Mouse (Mus musculus) neural tube, embryonic 15.5 days (tissue): Measurements from ENCODE around the gene Creb3l4. TPM values are rescaled to one million over a fixed set of nuclear protein-coding genes. Genes with fewer than 3 reads are reported as not detected.

Source experiments
- ATAC-seq: fragments of 200-750 bp; cut with Nextera tagmentation; 2 replicates; pipeline ENCODE4 v1.8.0; 2017; ENCODE audit warnings: mild to moderate bottlenecking, moderate TSS enrichment, moderate library complexity; ENCODE audit not compliant: low FRiP score
- H3K27ac ChIP-seq: fragments of 300-500 bp; sonication (generic); replicated peaks from 2 replicates; pipeline ENCODE4 v1.5.1; 2015; ENCODE audit warnings: mild to moderate bottlenecking, inconsistent platforms
- H3K27me3 ChIP-seq: fragments of 300-500 bp; sonication (generic); replicated peaks from 2 replicates; pipeline ENCODE4 v1.6.1; 2015; ENCODE audit warnings: inconsistent platforms
- H3K36me3 ChIP-seq: fragments of 300-500 bp; sonication (generic); 2 replicates; pipeline ENCODE4 v1.6.1; 2015; ENCODE audit warnings: inconsistent platforms
- H3K4me1 ChIP-seq: fragments of 300-500 bp; sonication (generic); 2 replicates; pipeline ENCODE4 v1.6.1; 2015; ENCODE audit warnings: inconsistent platforms
- H3K4me2 ChIP-seq: fragments of 300-500 bp; sonication (generic); 2 replicates; pipeline ENCODE4 v1.6.1; 2015; ENCODE audit warnings: inconsistent platforms, mild to moderate bottlenecking, moderate library complexity
- H3K4me3 ChIP-seq: fragments of 300-500 bp; sonication (generic); replicated peaks from 2 replicates; pipeline ENCODE4 v1.5.1; 2015; ENCODE audit warnings: mild to moderate bottlenecking, inconsistent platforms
- H3K9ac ChIP-seq: fragments of 300-500 bp; sonication (generic); replicated peaks from 2 replicates; pipeline ENCODE4 v1.6.1; 2015; ENCODE audit warnings: mild to moderate bottlenecking, inconsistent platforms
- H3K9me3 ChIP-seq: fragments of 300-500 bp; sonication (generic); replicated peaks from 2 replicates; pipeline ENCODE4 v1.6.1; 2016; ENCODE audit warnings: inconsistent platforms
- WGBS: fragments of 180-500 bp; shearing (Covaris S2); methylation state at CpG from one replicate; pipeline ENCODE4 v1.1.7; 2015; ENCODE audit warnings: mixed read lengths; 5-methylcytosine and 5-hydroxymethylcytosine counted together
- microRNA-seq: library from miRNA; unstranded; fragments of <30 nt; microRNA quantifications from one replicate; pipeline ENCODE4, GENCODE M21; 2017
- polyA plus RNA-seq: library from polyadenylated mRNA; unstranded; fragments of >200 nt; fragmentation: Nextera tagmentation; extraction: Ambion mirVana; gene quantifications from 2 replicates; pipeline ENCODE4 v1.2.1, GENCODE M21; 2015

Gene Creb3l4
- polyA plus RNA-seq, 1 experiment from 2014 or later: 0.82 TPM

GRCm38 (mm10) chr3:90208662-90209061 lies 34.6 kb downstream of the Creb3l4 start:
- H3K27ac ChIP-seq: no peak overlapping the region
- no peaks in the 10 kb centered on the region for H3K9me3 ChIP-seq
- 90% methylated on average over 2 of the region's 2 CpGs for WGBS
- H3K27me3 ChIP-seq: no peaks in the 10 kb centered on the region
- H3K4me1 ChIP-seq: peaks cover 26% of the 10 kb centered on the region
- no peak overlapping the region for H3K4me2 ChIP-seq
- no peak for ATAC-seq
- no peak overlapping the region for H3K9ac ChIP-seq
- H3K36me3 ChIP-seq: peaks cover 43% of the 10 kb centered on the region
- H3K4me3 ChIP-seq: no peak overlapping the region

GRCm38 (mm10) chr3:90204582-90204981 lies 38.7 kb downstream of the Creb3l4 start:
- Histone ChIP-seq H3K4me2 (no peak overlapping the region), H3K4me1 (peaks cover 3% of the 10 kb centered on the region; the same call in 1 of the 2 replicates), H3K27ac (no peak overlapping the region), H3K36me3 (peaks cover 21% of the 10 kb centered on the region), H3K9me3 (no peaks in the 10 kb centered on the region), H3K9ac (no peak overlapping the region), H3K4me3 (no peak overlapping the region), H3K27me3 (no peaks in the 10 kb centered on the region)
- no peak for ATAC-seq
- 97% methylated on average over 2 of the region's 2 CpGs for WGBS

- Histone ChIP-seq H3K9me3 (no peaks in the 10 kb centered on the region), H3K4me2 (no peak overlapping the region), H3K36me3 (peaks cover 11% of the 10 kb centered on the region), H3K4me1 (no peaks in the 10 kb centered on the region), H3K4me3 (no peak overlapping the region), H3K9ac (no peak overlapping the region), H3K27me3 (no peaks in the 10 kb centered on the region), H3K27ac (no peak overlapping the region)
- 80% methylated on average over 5 of the region's 5 CpGs for WGBS
- no peak for ATAC-seq
These were observed 39.7 kb downstream of the Creb3l4 start for GRCm38 (mm10) chr3:90203619-90204018.

- ATAC-seq: no peak
- no peak overlapping the region for H3K27ac ChIP-seq
- no peak overlapping the region for H3K4me3 ChIP-seq
- 61% methylated on average over 1 of the region's 1 CpGs for WGBS
- H3K27me3 ChIP-seq: no peaks in the 10 kb centered on the region
- no peak overlapping the region for H3K9ac ChIP-seq
- no peaks in the 10 kb centered on the region for H3K4me1 ChIP-seq
- H3K36me3 ChIP-seq: peaks cover 4% of the 10 kb centered on the region
- no peaks in the 10 kb centered on the region for H3K9me3 ChIP-seq
- no peak overlapping the region for H3K4me2 ChIP-seq
These were observed 40.4 kb downstream of the Creb3l4 start for GRCm38 (mm10) chr3:90202884-90203283.

GRCm38 (mm10) chr3:90197548-90197947 lies 45.8 kb downstream of the Creb3l4 start:
- Histone ChIP-seq H3K4me1 (no peaks in the 10 kb centered on the region), H3K27me3 (no peaks in the 10 kb centered on the region), H3K9ac (no peak overlapping the region), H3K27ac (no peak overlapping the region), H3K36me3 (no peaks in the 10 kb centered on the region), H3K4me2 (no peak overlapping the region), H3K4me3 (no peak overlapping the region), H3K9me3 (no peaks in the 10 kb centered on the region)
- no peak for ATAC-seq
- WGBS: 90% methylated on average over 1 of the region's 1 CpGs

- ATAC-seq: no peak
- H3K36me3 ChIP-seq: no peaks in the 10 kb centered on the region
- no peaks in the 10 kb centered on the region for H3K27me3 ChIP-seq
- H3K4me1 ChIP-seq: no peaks in the 10 kb centered on the region
- H3K4me2 ChIP-seq: no peak overlapping the region
- no peak overlapping the region for H3K27ac ChIP-seq
- no peak overlapping the region for H3K4me3 ChIP-seq
- H3K9me3 ChIP-seq: no peaks in the 10 kb centered on the region
- H3K9ac ChIP-seq: no peak overlapping the region
- 71% methylated on average over 1 of the region's 1 CpGs for WGBS
These were observed 47.7 kb downstream of the Creb3l4 start for GRCm38 (mm10) chr3:90195644-90196043.

- H3K9me3 ChIP-seq: no peaks in the 10 kb centered on the region
- no peaks in the 10 kb centered on the region for H3K36me3 ChIP-seq
- no peak overlapping the region for H3K9ac ChIP-seq
- H3K4me2 ChIP-seq: no peak overlapping the region
- no peak overlapping the region for H3K27ac ChIP-seq
- no peaks in the 10 kb centered on the region for H3K27me3 ChIP-seq
- WGBS: 50% methylated on average over 4 of the region's 4 CpGs
- H3K4me3 ChIP-seq: no peak overlapping the region
- ATAC-seq: no peak
- H3K4me1 ChIP-seq: no peaks in the 10 kb centered on the region
These were observed 48.6 kb downstream of the Creb3l4 start for GRCm38 (mm10) chr3:90194759-90195158.

GRCm38 (mm10) chr3:90190859-90191510 lies 52.3 kb downstream of the Creb3l4 start:
- H3K9me3 ChIP-seq: no peaks in the 10 kb centered on the region
- no peak overlapping the region for H3K4me3 ChIP-seq
- H3K27me3 ChIP-seq: no peaks in the 10 kb centered on the region
- no peak overlapping the region for H3K4me2 ChIP-seq
- no peak overlapping the region for H3K9ac ChIP-seq
- no peak for ATAC-seq
- no peak overlapping the region for H3K27ac ChIP-seq
- no peaks in the 10 kb centered on the region for H3K4me1 ChIP-seq
- no peaks in the 10 kb centered on the region for H3K36me3 ChIP-seq
- 78% methylated on average over 11 of the region's 11 CpGs for WGBS

Small RNA genes lying within 50 kb of the gene (microRNA-seq; reads per million reads assigned to microRNA genes)
- gene Mir7012: not detected

Other genes starting within 250 kb of the Creb3l4 start
- 105 and 114 TPM in 2 replicates for gene Hax1, start 244.7 kb downstream of the Creb3l4 start, polyA plus RNA-seq
- 204 and 206 TPM in 2 replicates for gene 4933434E20Rik, start 191.9 kb downstream of the Creb3l4 start, polyA plus RNA-seq
- gene Ubap2l, start 190.9 kb downstream of the Creb3l4 start, polyA plus RNA-seq: 122 and 129 TPM in 2 replicates
- gene Tpm3, start 170.9 kb downstream of the Creb3l4 start, polyA plus RNA-seq: 313 and 382 TPM in 2 replicates
- 0.09 and 0.17 TPM in 2 replicates for gene Nup210l, start 139.4 kb downstream of the Creb3l4 start, polyA plus RNA-seq
- 856 and 950 TPM in 2 replicates for gene Rps27, start 29.9 kb downstream of the Creb3l4 start, polyA plus RNA-seq
- 23.1 and 25.2 TPM in 2 replicates for gene Rab13, start 29.8 kb downstream of the Creb3l4 start, polyA plus RNA-seq
- gene Jtb, start 11.9 kb downstream of the Creb3l4 start, polyA plus RNA-seq: 93.0 and 93.3 TPM in 2 replicates
- gene Slc39a1, start 4.7 kb upstream of the Creb3l4 start, polyA plus RNA-seq: 49.3 and 56.0 TPM in 2 replicates
- 20.7 and 28.1 TPM in 2 replicates for gene Crtc2, start 10.7 kb upstream of the Creb3l4 start, polyA plus RNA-seq
- 7.3 and 9.0 TPM in 2 replicates for gene Dennd4b, start 21.7 kb upstream of the Creb3l4 start, polyA plus RNA-seq
- 13.2 and 15.0 TPM in 2 replicates for gene Gatad2b, start 49.7 kb upstream of the Creb3l4 start, polyA plus RNA-seq
- 30.5 and 34.3 TPM in 2 replicates for gene Slc27a3, start 146.4 kb upstream of the Creb3l4 start, polyA plus RNA-seq
- gene Ints3, start 190.1 kb upstream of the Creb3l4 start, polyA plus RNA-seq: 29.8 and 31.5 TPM in 2 replicates
- 3.1 and 4.4 TPM in 2 replicates for gene Npr1, start 222.4 kb upstream of the Creb3l4 start, polyA plus RNA-seq
- gene Ilf2, start 232.6 kb upstream of the Creb3l4 start, polyA plus RNA-seq: 218 and 229 TPM in 2 replicates
- gene Snapin, start 247.5 kb upstream of the Creb3l4 start, polyA plus RNA-seq: 97.8 and 98.7 TPM in 2 replicates